ENCODE assay signal across 16 mouse cellular contexts in the genomic region with DNA sequence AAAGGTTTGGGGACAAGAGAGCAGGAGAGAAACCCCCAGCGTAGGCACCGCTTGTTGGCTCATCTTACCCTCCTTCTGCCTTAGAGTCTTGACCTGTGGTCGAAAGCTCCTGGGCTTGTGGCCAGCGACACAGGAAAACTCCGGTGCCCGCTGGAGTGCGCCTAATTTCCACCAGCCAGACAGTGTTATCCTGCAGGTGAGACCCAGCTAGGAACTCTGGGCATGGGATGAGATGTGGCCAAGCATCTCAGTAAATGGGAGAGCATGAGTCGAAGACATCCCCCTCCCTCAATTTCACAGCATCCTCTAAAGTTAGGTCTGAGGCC. TPM values are rescaled to one million over a fixed set of nuclear protein-coding genes. Genes with fewer than 3 reads are reported as not detected.
A peak's percentile ranks its signal among the peaks of the same experiment; 100 is the strongest.
DNase-seq lines count a peak whose midpoint lies in the region; ATAC-seq and TF ChIP-seq lines count a peak whose summit lies in the region.
"Had no signal": no experiment of that assay in that cellular context is flagged by ENCODE, and none has a peak within 500 bp of the region (broad histone marks: within the 10 kb centered on the region; RNA-seq: fewer than 3 reads in every experiment).

No protein-coding gene starts in this region.

- H3K9me3 ChIP-seq in forebrain, embryonic 13.5 days (replicated peaks): no peaks in the 10 kb centered on the region
- no peaks in the 10 kb centered on the region for H3K9me3 ChIP-seq in forebrain, embryonic 11.5 days (ENCODE audit: control insufficient read depth, low read length)
- H3K9me3 ChIP-seq in hindbrain, embryonic 10.5 days: no peaks in the 10 kb centered on the region
- H3K9me3 ChIP-seq in hindbrain, embryonic 13.5 days: no peaks in the 10 kb centered on the region
- H3K9me3 ChIP-seq: embryonic facial prominence, embryonic 12.5 days; hindbrain, embryonic 15.5 days; limb, embryonic 15.5 days had no signal

- DNase-seq in forebrain, embryonic 11.5 days (ENCODE audit: low spot score): no peak
- no peak for DNase-seq in hindbrain, embryonic 10.5 days (ENCODE audit: low spot score)
- peak in 1 of 2 experiments; percentile 5 for DNase-seq in spleen, adult 2 months (ENCODE audit: low read depth in 1 of 2, low spot score in 2 of 2)
- DNase-seq in spleen, postnatal 4 days (ENCODE audit: low spot score in 2 of 2): no peak
- no peak for DNase-seq in thymus, postnatal 0 days (ENCODE audit: low spot score)
- no peak for DNase-seq in lung, postnatal 10 days
- DNase-seq: adrenal gland, postnatal 10 days; cerebellum, postnatal 36 days; gastrocnemius, postnatal 14 days had no signal

- ATAC-seq in forebrain, embryonic 13.5 days: no peak
- no peak for ATAC-seq in forebrain, embryonic 11.5 days (replicated peaks; ENCODE audit: low FRiP score)
- no peak for ATAC-seq in hindbrain, embryonic 13.5 days (ENCODE audit: low FRiP score)
- ATAC-seq: forebrain, embryonic 14.5 days had no signal

- H3K27ac ChIP-seq in forebrain, embryonic 13.5 days: peak overlapping the region; percentile 27; the same call in 1 of the 2 replicates
- H3K27ac ChIP-seq in forebrain, embryonic 11.5 days (ENCODE audit: low read depth, low read length): no peak overlapping the region
- peak overlapping the region; percentile 75 for H3K27ac ChIP-seq in hindbrain, embryonic 10.5 days
- no peak overlapping the region for H3K27ac ChIP-seq in hindbrain, embryonic 13.5 days
- peak overlapping the region; percentile 97 for H3K27ac ChIP-seq in spleen, adult 2 months (ENCODE audit: insufficient read depth, low read length)
- H3K27ac ChIP-seq: embryonic facial prominence, embryonic 12.5 days; hindbrain, embryonic 15.5 days; left cerebral cortex, adult 2 months; limb, embryonic 15.5 days had no signal

- H3K36me3 ChIP-seq in forebrain, embryonic 13.5 days (ENCODE audit: poor library complexity, severe bottlenecking): peaks cover 83% of the 10 kb centered on the region
- H3K36me3 ChIP-seq in forebrain, embryonic 11.5 days (ENCODE audit: control insufficient read depth, insufficient read depth, low read length): peaks cover 5% of the 10 kb centered on the region
- peaks cover 94% of the 10 kb centered on the region for H3K36me3 ChIP-seq in hindbrain, embryonic 10.5 days
- peaks cover 81% of the 10 kb centered on the region for H3K36me3 ChIP-seq in hindbrain, embryonic 13.5 days
- H3K36me3 ChIP-seq in spleen, adult 2 months (ENCODE audit: control insufficient read depth, insufficient read depth, low read length): peaks cover 9% of the 10 kb centered on the region

- H3K9ac ChIP-seq in forebrain, embryonic 13.5 days: no peak overlapping the region
- no peak overlapping the region for H3K9ac ChIP-seq in forebrain, embryonic 11.5 days (ENCODE audit: low read length)
- no peak overlapping the region for H3K9ac ChIP-seq in hindbrain, embryonic 13.5 days
- H3K9ac ChIP-seq: embryonic facial prominence, embryonic 12.5 days; hindbrain, embryonic 15.5 days; limb, embryonic 15.5 days had no signal

- no peak overlapping the region for H3K4me2 ChIP-seq in forebrain, embryonic 13.5 days
- H3K4me2 ChIP-seq in forebrain, embryonic 11.5 days (ENCODE audit: low read depth, low read length, severe bottlenecking): no peak overlapping the region
- no peak overlapping the region for H3K4me2 ChIP-seq in hindbrain, embryonic 13.5 days
- H3K4me2 ChIP-seq: embryonic facial prominence, embryonic 12.5 days; hindbrain, embryonic 15.5 days; limb, embryonic 15.5 days had no signal

- H3K4me3 ChIP-seq in forebrain, embryonic 13.5 days: no peak overlapping the region
- H3K4me3 ChIP-seq in forebrain, embryonic 11.5 days (ENCODE audit: low read depth, low read length): no peak overlapping the region
- H3K4me3 ChIP-seq in hindbrain, embryonic 10.5 days: no peak overlapping the region
- no peak overlapping the region for H3K4me3 ChIP-seq in hindbrain, embryonic 13.5 days
- no peak overlapping the region for H3K4me3 ChIP-seq in spleen, adult 2 months (ENCODE audit: extremely low read depth, insufficient read depth, insufficient read length)
- H3K4me3 ChIP-seq: embryonic facial prominence, embryonic 12.5 days; hindbrain, embryonic 15.5 days; left cerebral cortex, adult 2 months; limb, embryonic 15.5 days had no signal

- no peak for TF ChIP-seq POLR2A in spleen, adult 2 months (IDR thresholded peaks at IDR 0.05; ENCODE audit: low read depth, low read length)

- TF ChIP-seq CTCF in spleen, adult 2 months (IDR thresholded peaks at IDR 0.05; ENCODE audit: extremely low read depth, insufficient read depth, insufficient read length, insufficient replicate concordance): no peak

- no peaks in the 10 kb centered on the region for H3K27me3 ChIP-seq in forebrain, embryonic 13.5 days
- H3K27me3 ChIP-seq in forebrain, embryonic 11.5 days (ENCODE audit: control insufficient read depth, insufficient read depth, low read length): no peaks in the 10 kb centered on the region
- H3K27me3 ChIP-seq in hindbrain, embryonic 10.5 days (ENCODE audit: insufficient read depth, poor library complexity, severe bottlenecking): 0 out of 2 replicates have a peak, but pooled peaks cover 3% of the 10 kb centered on the region
- no peaks in the 10 kb centered on the region for H3K27me3 ChIP-seq in hindbrain, embryonic 13.5 days
- no peaks in the 10 kb centered on the region for H3K27me3 ChIP-seq in spleen, adult 2 months (ENCODE audit: control insufficient read depth, insufficient read depth, low read length)
- H3K27me3 ChIP-seq: embryonic facial prominence, embryonic 12.5 days; hindbrain, embryonic 15.5 days; limb, embryonic 15.5 days had no signal

- WGBS in forebrain, embryonic 13.5 days: 86% methylated on average over 8 of the region's 8 CpGs
- 93% methylated on average over 8 of the region's 8 CpGs for WGBS in forebrain, embryonic 11.5 days
- 95% methylated on average over 8 of the region's 8 CpGs for WGBS in hindbrain, embryonic 10.5 days
- WGBS in hindbrain, embryonic 13.5 days: 95% methylated on average over 8 of the region's 8 CpGs
- 90% methylated on average over 8 of the region's 8 CpGs for WGBS in spleen, adult 2 months

- H3K4me1 ChIP-seq in forebrain, embryonic 13.5 days: peaks cover 34% of the 10 kb centered on the region
- peaks cover 12% of the 10 kb centered on the region for H3K4me1 ChIP-seq in forebrain, embryonic 11.5 days (replicated peaks; ENCODE audit: control insufficient read depth, insufficient read depth, low read length)
- peaks cover 63% of the 10 kb centered on the region for H3K4me1 ChIP-seq in hindbrain, embryonic 10.5 days (replicated peaks)
- H3K4me1 ChIP-seq in hindbrain, embryonic 13.5 days (replicated peaks): peaks cover 36% of the 10 kb centered on the region
- H3K4me1 ChIP-seq in spleen, adult 2 months (ENCODE audit: control insufficient read depth, insufficient read depth, insufficient read length): peaks cover 50% of the 10 kb centered on the region

RNA-seq across cellular contexts. Expression of gene Pik3c2b, which starts 39.9 kb away (rescaled TPM):
- polyA plus RNA-seq in forebrain, embryonic 13.5 days (2015; fragmentation: Nextera tagmentation; extraction: Ambion mirVana): 15.5 and 15.9 TPM in 2 replicates
- 25.3 and 25.7 TPM in 2 replicates for polyA plus RNA-seq in forebrain, embryonic 11.5 days (2014; fragmentation: Nextera tagmentation; extraction: Ambion mirVana)
- polyA plus RNA-seq in hindbrain, embryonic 10.5 days (2016; fragmentation: Nextera tagmentation; extraction: Ambion mirVana): 16.8 and 20.8 TPM in 2 replicates
- polyA plus RNA-seq in hindbrain, embryonic 13.5 days (2015; fragmentation: Nextera tagmentation; extraction: Ambion mirVana): 14.6 and 15.3 TPM in 2 replicates
- polyA plus RNA-seq in spleen, adult 2 months (2012; rRNA removed): 22.2 and 30.5 TPM in 2 replicates
- polyA plus RNA-seq in thymus, postnatal 0 days (2015; fragmentation: Nextera tagmentation; extraction: Ambion mirVana): 2.1 and 2.6 TPM in 2 replicates

RNA-seq across cellular contexts. Expression of gene Ppp1r15b, which starts 45.6 kb away (rescaled TPM):
- polyA plus RNA-seq in forebrain, embryonic 13.5 days (2015; fragmentation: Nextera tagmentation; extraction: Ambion mirVana): 34.8 and 38.6 TPM in 2 replicates
- 62.8 and 69.7 TPM in 2 replicates for polyA plus RNA-seq in forebrain, embryonic 11.5 days (2014; fragmentation: Nextera tagmentation; extraction: Ambion mirVana)
- 46.2 and 54.6 TPM in 2 replicates for polyA plus RNA-seq in hindbrain, embryonic 10.5 days (2016; fragmentation: Nextera tagmentation; extraction: Ambion mirVana)
- 29.2 TPM in 2 replicates for polyA plus RNA-seq in hindbrain, embryonic 13.5 days (2015; fragmentation: Nextera tagmentation; extraction: Ambion mirVana)
- 19.7 and 26.6 TPM in 2 replicates for polyA plus RNA-seq in spleen, adult 2 months (2012; rRNA removed)
- 32.4 and 34.2 TPM in 2 replicates for polyA plus RNA-seq in thymus, postnatal 0 days (2015; fragmentation: Nextera tagmentation; extraction: Ambion mirVana)

RNA-seq across cellular contexts. Expression of gene Mdm4, which starts 55.0 kb away (rescaled TPM):
- 44.8 and 46.3 TPM in 2 replicates for polyA plus RNA-seq in forebrain, embryonic 13.5 days (2015; fragmentation: Nextera tagmentation; extraction: Ambion mirVana)
- 44.7 and 51.0 TPM in 2 replicates for polyA plus RNA-seq in forebrain, embryonic 11.5 days (2014; fragmentation: Nextera tagmentation; extraction: Ambion mirVana)
- polyA plus RNA-seq in hindbrain, embryonic 10.5 days (2016; fragmentation: Nextera tagmentation; extraction: Ambion mirVana): 31.9 and 36.3 TPM in 2 replicates
- 41.5 and 48.0 TPM in 2 replicates for polyA plus RNA-seq in hindbrain, embryonic 13.5 days (2015; fragmentation: Nextera tagmentation; extraction: Ambion mirVana)
- 34.0 and 39.3 TPM in 2 replicates for polyA plus RNA-seq in spleen, adult 2 months (2012; rRNA removed)
- 32.9 and 36.9 TPM in 2 replicates for polyA plus RNA-seq in thymus, postnatal 0 days (2015; fragmentation: Nextera tagmentation; extraction: Ambion mirVana)

Comparison
In these comparisons a context has a peak if more than half of its experiments do, and no peak if none do; other contexts are left out.
1. H3K27ac ChIP-seq: peak in forebrain, embryonic 13.5 days (single experiment), hindbrain, embryonic 10.5 days (single experiment) and spleen, adult 2 months (single experiment); none in forebrain, embryonic 11.5 days (single experiment) and hindbrain, embryonic 13.5 days (single experiment).